ENCODE assay signal across 8 mouse cellular contexts in genomic region chr11:6658271-6658670, GRCm38 (mm10). TPM values are rescaled to one million over a fixed set of nuclear protein-coding genes. Genes with fewer than 3 reads are reported as not detected.
A peak's percentile ranks its signal among the peaks of the same experiment; 100 is the strongest.
DNase-seq lines count a peak whose midpoint lies in the region; TF ChIP-seq lines count a peak whose summit lies in the region.

Gene Ramp3 (plus strand): TSS chr11:6658521.

- no peaks in the 10 kb centered on the region for H3K36me3 ChIP-seq in thymus, adult 2 months (ENCODE audit: control insufficient read depth, insufficient read depth, low read length)

- TF ChIP-seq POLR2A in thymus, adult 2 months (IDR thresholded peaks at IDR 0.05; ENCODE audit: control insufficient read depth, extremely low read depth, insufficient read depth, low read length, poor library complexity), result no peak
- TF ChIP-seq POLR2A in cerebellum, adult 2 months (IDR thresholded peaks at IDR 0.05; ENCODE audit: borderline replicate concordance, insufficient read depth, low read length), result no peak

- H3K4me1 ChIP-seq in thymus, adult 2 months (replicated peaks; ENCODE audit: control insufficient read depth, insufficient read depth, low read length), result no peaks in the 10 kb centered on the region
- H3K4me1 ChIP-seq in cerebellum, adult 2 months (ENCODE audit: control insufficient read depth, insufficient read depth, low read length), result peaks cover 37% of the 10 kb centered on the region

- H3K27me3 ChIP-seq in thymus, adult 2 months (ENCODE audit: control insufficient read depth, insufficient read depth, low read length), result no peaks in the 10 kb centered on the region
- H3K27me3 ChIP-seq in cerebellum, adult 2 months (ENCODE audit: control insufficient read depth, insufficient read depth, low read length), result no peaks in the 10 kb centered on the region

- no peak for TF ChIP-seq CTCF in thymus, adult 2 months (IDR thresholded peaks at IDR 0.05; ENCODE audit: borderline replicate concordance, control insufficient read depth, extremely low read depth, insufficient read depth, low read length, poor library complexity)
- peak; percentile 1; the same call in 1 of the 2 replicates for TF ChIP-seq CTCF in cerebellum, adult 2 months (IDR thresholded peaks at IDR 0.05; ENCODE audit: borderline replicate concordance, insufficient read depth, low read depth, low read length)

- peak within 1 kb of the TSS; percentile 25 for H3K4me3 ChIP-seq in thymus, adult 2 months (ENCODE audit: control insufficient read depth, insufficient read depth, low read length)
- H3K4me3 ChIP-seq in cerebellum, adult 2 months (replicated peaks; ENCODE audit: insufficient read depth, low read depth, low read length), result peak within 1 kb of the TSS; percentile 98

- DNase-seq in thymus, adult 2 months, result peak; percentile 35
- DNase-seq in thymus, adult 18-20 months, result no peak
- peak; percentile 62 to 71 for DNase-seq in cerebellum, adult 2 months
- DNase-seq in gonadal fat pad, adult 2 months (ENCODE audit: low read depth), result no peak
- peak; percentile 69 for DNase-seq in kidney, postnatal 14 days
- peak; percentile 70 for DNase-seq in mesoderm, embryonic 11.5 days (ENCODE audit: low read depth, low spot score)
- peak; percentile 46 for DNase-seq in thymus, postnatal 25 days
- no peak for DNase-seq in urinary bladder, postnatal 36 days (ENCODE audit: low spot score in 2 of 2)

- H3K27ac ChIP-seq in thymus, adult 2 months (ENCODE audit: control insufficient read depth, insufficient read depth, low read length), result no peak within 1 kb of the TSS
- no peak within 1 kb of the TSS for H3K27ac ChIP-seq in cerebellum, adult 2 months (ENCODE audit: insufficient read depth, low read length)

- WGBS in thymus, adult 2 months, result 3% methylated on average over 18 of the region's 18 CpGs
- WGBS in cerebellum, adult 2 months, result under 1% methylated on average over 18 of the region's 18 CpGs

RNA-seq across cellular contexts. Expression of gene Ramp3, which starts in this region (rescaled TPM):
- polyA plus RNA-seq in thymus, adult 2 months (2012; rRNA removed), result 7.8 and 9.0 TPM in 2 replicates
- 34.3 and 41.0 TPM in 2 replicates for polyA plus RNA-seq in cerebellum, adult 2 months (2012; rRNA removed)
- 164 and 257 TPM in 2 replicates for polyA plus RNA-seq in gonadal fat pad, adult 2 months (2012; rRNA removed)

Comparison
In these comparisons a context has a peak if more than half of its experiments do, and no peak if none do; other contexts are left out.
1. DNase-seq: peak in thymus, adult 2 months (single experiment), cerebellum, adult 2 months (2 of 2), kidney, postnatal 14 days (single experiment), mesoderm, embryonic 11.5 days (single experiment) and thymus, postnatal 25 days (single experiment); none in thymus, adult 18-20 months (0 of 2), gonadal fat pad, adult 2 months (single experiment) and urinary bladder, postnatal 36 days (0 of 2).